Mouse (Mus musculus): ENCODE results near the gene Zmym4.

DNA sequence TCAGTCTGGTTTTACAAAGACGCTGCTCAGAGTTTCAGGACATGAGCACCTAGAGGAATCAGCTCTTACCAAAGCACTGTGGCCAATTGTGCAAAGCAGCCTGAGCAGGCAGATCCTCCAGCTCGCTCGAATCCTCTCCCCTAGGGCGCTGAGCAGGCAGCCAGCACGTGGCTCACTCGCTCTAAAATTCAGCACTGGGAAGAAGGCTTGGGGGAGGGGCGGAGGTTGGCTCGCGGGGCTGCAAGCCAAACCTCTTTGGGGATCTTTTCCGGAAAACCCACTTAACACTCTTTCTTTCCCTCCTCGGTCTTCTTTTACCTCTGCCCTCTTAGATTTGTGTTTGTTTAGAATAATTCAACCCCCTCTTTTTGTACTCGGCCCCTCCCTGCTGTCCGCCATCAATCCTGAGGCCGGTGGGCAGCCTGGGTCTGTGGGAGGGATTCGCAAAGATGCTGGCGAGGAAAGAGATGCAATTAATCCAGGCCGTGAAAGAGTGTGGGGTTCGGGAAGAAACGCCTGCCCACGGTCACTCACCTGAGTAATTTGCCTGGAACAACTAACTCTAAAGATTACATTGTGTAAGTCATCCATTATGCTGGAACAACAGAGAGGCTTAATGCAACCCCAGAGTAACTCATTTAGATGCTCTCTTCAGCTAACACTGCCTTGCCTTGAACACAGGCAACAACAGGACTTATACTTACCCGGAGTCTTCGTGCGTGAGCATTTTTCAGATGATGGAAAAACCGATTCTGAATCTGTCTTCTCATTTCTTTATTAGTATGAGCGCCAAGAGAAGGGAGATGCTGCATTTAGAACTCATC lies 37.4 kb upstream of the Zmym4 start:
- TF ChIP-seq CTCF (IDR thresholded peaks at IDR 0.05; ENCODE audit: extremely low read depth, insufficient read depth, low read length) (no peak), POLR2A (IDR thresholded peaks at IDR 0.05; ENCODE audit: extremely low read depth, insufficient read depth, low read length) (no peak)

All from cortical plate, adult 2 months (tissue).